Mouse (Mus musculus) cortical plate, adult 2 months (tissue): Measurements from ENCODE around the gene Tmem198b. TPM values are rescaled to one million over a fixed set of nuclear protein-coding genes. Genes with fewer than 3 reads are reported as not detected.
A peak's percentile ranks its signal among the peaks of the same experiment; 100 is the strongest.
"Not testable (repeated sequence)": the region's sequence is repeated elsewhere in the genome, so short reads cannot be mapped to it uniquely, and the experiment has no call there.

Experiments
- H3K27ac ChIP-seq: fragments of 200-500 bp; 2 replicates; pipeline ENCODE4 v1.5.1; 2012; ENCODE audit warnings: low read length, control low read depth, inconsistent platforms; ENCODE audit not compliant: insufficient read depth
- H3K4me1 ChIP-seq: fragments of 200-500 bp; 2 replicates; pipeline ENCODE4 v1.6.1; 2011; ENCODE audit warnings: low read length; ENCODE audit not compliant: control insufficient read depth, insufficient read depth
- H3K4me3 ChIP-seq: fragments of 200-500 bp; 2 replicates; pipeline ENCODE4 v1.5.1; 2011; ENCODE audit warnings: mild to moderate bottlenecking, low read length, control low read depth; ENCODE audit not compliant: insufficient read depth
- CTCF ChIP-seq: fragments of 200-500 bp; IDR thresholded peaks from 2 replicates; pipeline ENCODE4 v1.5.1; 2011; ENCODE audit warnings: mild to moderate bottlenecking, control low read depth, low read length; ENCODE audit not compliant: insufficient read depth; ENCODE audit errors: extremely low read depth
- POLR2A ChIP-seq: fragments of 200-500 bp; IDR thresholded peaks from 2 replicates; pipeline ENCODE4 v1.6.1; 2011; ENCODE audit warnings: mild to moderate bottlenecking, low read length, control low read depth; ENCODE audit not compliant: insufficient read depth; ENCODE audit errors: extremely low read depth
- polyA plus RNA-seq: library from polyadenylated mRNA; depleted of rRNA; stranded (reverse); fragments of >200 nt; gene quantifications from 2 replicates; pipeline ENCODE4 v1.2.3, GENCODE M21; 2012; rRNA removed

The Tmem198b gene
- polyA plus RNA-seq: 12.7 and 13.8 TPM in 2 replicates

GRCm38 (mm10) chr10:128804271-128805091 lies at the start of gene Tmem198b:
Gene Tmem198b, minus strand, starts transcription at chr10:128804370.
- Histone ChIP-seq H3K27ac (peak within 1 kb of the TSS; percentile 98), H3K4me1 (peaks cover 13% of the 10 kb centered on the region), H3K4me3 (peak within 1 kb of the TSS; percentile 94)
- TF ChIP-seq POLR2A: peak; percentile 26
- TF ChIP-seq CTCF: no peak

GRCm38 (mm10) chr10:128850339-128850738 lies 46.2 kb upstream of the Tmem198b start:
- Histone ChIP-seq H3K27ac (no peak overlapping the region), H3K4me1 (no peaks in the 10 kb centered on the region), H3K4me3 (no peak overlapping the region)
- TF ChIP-seq CTCF: no peak
- no peak for TF ChIP-seq POLR2A

- no peaks in the 10 kb centered on the region for H3K4me1 ChIP-seq
- no peak overlapping the region for H3K27ac ChIP-seq
- H3K4me3 ChIP-seq: no peak overlapping the region
- no peak for TF ChIP-seq POLR2A
- TF ChIP-seq CTCF: no peak
Observed at GRCm38 (mm10) chr10:128848426-128848825, 44.3 kb upstream of the Tmem198b start.

- Histone ChIP-seq H3K27ac (no peak overlapping the region), H3K4me3 (no peak overlapping the region), H3K4me1 (no peaks in the 10 kb centered on the region)
- TF ChIP-seq CTCF (no peak), POLR2A (no peak)
Observed at GRCm38 (mm10) chr10:128846664-128847063, 42.5 kb upstream of the Tmem198b start.

GRCm38 (mm10) chr10:128845516-128845915 lies 41.3 kb upstream of the Tmem198b start:
- no peaks in the 10 kb centered on the region for H3K4me1 ChIP-seq
- no peak overlapping the region for H3K27ac ChIP-seq
- no peak overlapping the region for H3K4me3 ChIP-seq
- TF ChIP-seq CTCF (peak; percentile 14; the same call in 1 of the 2 replicates), POLR2A (no peak)

- no peaks in the 10 kb centered on the region for H3K4me1 ChIP-seq
- H3K4me3 ChIP-seq: no peak overlapping the region
- TF ChIP-seq POLR2A (no peak), CTCF (no peak)
- no peak overlapping the region for H3K27ac ChIP-seq
Observed at GRCm38 (mm10) chr10:128843260-128843659, 39.1 kb upstream of the Tmem198b start.

GRCm38 (mm10) chr10:128840612-128841011 lies 36.4 kb upstream of the Tmem198b start:
- H3K4me3 ChIP-seq: no peak overlapping the region
- no peak overlapping the region for H3K27ac ChIP-seq
- TF ChIP-seq CTCF: no peak
- TF ChIP-seq POLR2A: no peak
- H3K4me1 ChIP-seq: no peaks in the 10 kb centered on the region

GRCm38 (mm10) chr10:128839434-128839833 lies 35.3 kb upstream of the Tmem198b start:
- no peak for TF ChIP-seq CTCF
- no peak for TF ChIP-seq POLR2A
- H3K4me1 ChIP-seq: no peaks in the 10 kb centered on the region

GRCm38 (mm10) chr10:128837400-128837799 lies 33.2 kb upstream of the Tmem198b start:
- Histone ChIP-seq H3K4me1 (no peaks in the 10 kb centered on the region), H3K27ac (no peak overlapping the region), H3K4me3 (no peak overlapping the region)
- TF ChIP-seq CTCF: no peak
- no peak for TF ChIP-seq POLR2A

More at GRCm38 (mm10) chr10:128839434-128839833, 35.3 kb upstream of the Tmem198b start:
- Histone ChIP-seq H3K4me3 (no peak overlapping the region), H3K27ac (no peak overlapping the region)

- H3K4me3 ChIP-seq: no peak overlapping the region
- no peak for TF ChIP-seq CTCF
- H3K4me1 ChIP-seq: peaks cover 2% of the 10 kb centered on the region; the same call in 1 of the 2 replicates
- H3K27ac ChIP-seq: no peak overlapping the region
Observed at GRCm38 (mm10) chr10:128823821-128824220, 19.7 kb upstream of the Tmem198b start.

- H3K4me1 ChIP-seq, H3K27ac ChIP-seq, H3K4me3 ChIP-seq: not testable (repeated sequence)
Observed at GRCm38 (mm10) chr10:128823087-128823486, 18.9 kb upstream of the Tmem198b start.
